Mouse (Mus musculus) cerebellum, adult 2 months (tissue): ENCODE results near the gene Trim23. TPM values are rescaled to one million over a fixed set of nuclear protein-coding genes. Genes with fewer than 3 reads are reported as not detected.

Experiments
- DNase-seq, 2 experiments: peaks; one replicate each; pipeline ENCODE4 v3.0.0; 2021
- H3K27ac ChIP-seq: fragments of 200-500 bp; 2 replicates; pipeline ENCODE4 v1.5.1; 2012; ENCODE audit warnings: low read length, control low read depth, inconsistent platforms; ENCODE audit not compliant: insufficient read depth
- H3K27me3 ChIP-seq: fragments of 200-500 bp; 2 replicates; pipeline ENCODE4 v1.6.1; 2012; ENCODE audit warnings: inconsistent platforms, mild to moderate bottlenecking, low read length, moderate library complexity; ENCODE audit not compliant: control insufficient read depth, insufficient read depth
- H3K4me1 ChIP-seq: fragments of 200-500 bp; 2 replicates; pipeline ENCODE4 v1.6.1; 2011; ENCODE audit warnings: low read length; ENCODE audit not compliant: control insufficient read depth, insufficient read depth
- H3K4me3 ChIP-seq: fragments of 200-500 bp; replicated peaks from 2 replicates; pipeline ENCODE3; 2011; ENCODE audit warnings: mild to moderate bottlenecking, low read depth, low read length, control low read depth; ENCODE audit not compliant: insufficient read depth
- CTCF ChIP-seq: fragments of 200-500 bp; IDR thresholded peaks from 2 replicates; pipeline ENCODE4 v1.5.1; 2011; ENCODE audit warnings: low read depth, mild to moderate bottlenecking, control low read depth, low read length, moderate library complexity, borderline replicate concordance; ENCODE audit not compliant: insufficient read depth
- POLR2A ChIP-seq: fragments of 200-500 bp; IDR thresholded peaks from 2 replicates; pipeline ENCODE4 v1.6.1; 2011; ENCODE audit warnings: low read length, control low read depth, borderline replicate concordance; ENCODE audit not compliant: insufficient read depth
- WGBS: fragments of 180-500 bp; shearing (Covaris S2); methylation state at CpG from one replicate; pipeline ENCODE4 v1.1.7; 2018; 5-methylcytosine and 5-hydroxymethylcytosine counted together
- polyA plus RNA-seq: library from polyadenylated mRNA; depleted of rRNA; stranded (reverse); fragments of >200 nt; gene quantifications from 2 replicates; pipeline ENCODE4 v1.2.3, GENCODE M21; 2012; rRNA removed

Trim23 gene
- polyA plus RNA-seq, 1 experiment = 31.5 TPM

DNA sequence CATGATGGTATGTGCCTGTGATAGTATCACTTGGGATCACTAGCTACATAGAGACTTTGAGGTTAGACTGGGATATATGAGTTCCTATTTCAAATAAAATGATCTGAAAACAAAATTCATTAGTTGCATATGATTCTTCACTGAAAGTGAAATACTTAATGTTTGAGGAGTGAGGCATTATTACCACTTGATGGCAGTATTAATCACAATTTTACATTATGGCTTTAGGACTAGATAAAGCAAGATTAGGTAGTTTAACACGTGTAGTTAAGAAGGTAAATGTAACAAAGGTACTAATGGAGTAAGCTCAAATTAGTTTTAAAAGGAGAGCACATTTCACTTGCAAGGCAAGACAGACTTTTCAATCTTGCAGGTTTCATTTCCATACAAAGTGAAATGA lies 25.7 kb downstream of the Trim23 start:
- TF ChIP-seq POLR2A = no peak
- no peak for TF ChIP-seq CTCF
- Histone ChIP-seq H3K4me1 (no peaks in the 10 kb centered on the region), H3K27ac (no peak overlapping the region), H3K4me3 (no peak overlapping the region), H3K27me3 (no peaks in the 10 kb centered on the region)
- DNase-seq = no peak
- WGBS = 50% methylated on average over 1 of the region's 1 CpGs

DNA sequence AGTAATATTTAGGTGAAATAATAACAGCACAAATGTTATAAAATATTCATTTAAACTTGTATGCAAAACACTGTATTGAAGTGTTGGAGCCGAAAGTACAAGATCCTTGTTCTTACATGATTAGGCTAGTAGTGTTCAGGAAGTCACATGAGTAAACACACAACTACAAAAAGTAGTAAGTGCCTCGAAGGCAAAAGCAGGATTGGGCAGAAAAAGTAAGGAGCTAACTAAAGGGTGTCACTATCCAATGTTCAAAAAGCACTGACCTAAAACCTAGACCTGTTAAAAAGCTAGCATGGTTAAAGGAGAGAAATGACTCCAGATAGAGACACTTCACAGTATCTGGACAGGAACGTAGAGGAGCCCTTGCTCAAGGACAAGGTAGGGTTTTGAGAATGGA lies 48.9 kb downstream of the Trim23 start:
- no peak for TF ChIP-seq POLR2A
- no peak for TF ChIP-seq CTCF
- 59% methylated on average over 3 of the region's 3 CpGs for WGBS

GRCm38 (mm10) chr13:104228384-104229066 lies 49.9 kb downstream of the Trim23 start, which contains the start of the genes Cenpk and Ppwd1:
Gene Cenpk, plus strand, starts transcription at chr13:104228611.
Gene Ppwd1, minus strand, starts transcription at chr13:104228843.
- Histone ChIP-seq H3K4me3 (peak within 1 kb of the TSS; percentile 74), H3K27me3 (no peaks in the 10 kb centered on the region), H3K4me1 (no peaks in the 10 kb centered on the region; the same call in 1 of the 2 replicates), H3K27ac (peak within 1 kb of the TSS; percentile 43)
- peak; percentile 92; the same call in 1 of the 2 replicates for TF ChIP-seq POLR2A
- TF ChIP-seq CTCF = no peak
- WGBS = under 1% methylated on average over 55 of the region's 55 CpGs
- peak; percentile 96 to 97 for DNase-seq

More for the DNA sequence above, 48.9 kb downstream of the Trim23 start:
- no peaks in the 10 kb centered on the region; the same call in 1 of the 2 replicates for H3K4me1 ChIP-seq
- H3K27me3 ChIP-seq = no peaks in the 10 kb centered on the region
- no peak overlapping the region for H3K27ac ChIP-seq
- H3K4me3 ChIP-seq = peak overlapping the region; percentile 10
- DNase-seq = no peak

GRCm38 (mm10) chr13:104229181-104229580 lies 50.6 kb downstream of the Trim23 start:
- Histone ChIP-seq H3K27me3 (no peaks in the 10 kb centered on the region), H3K4me1 (no peaks in the 10 kb centered on the region; the same call in 1 of the 2 replicates), H3K4me3 (peak overlapping the region; percentile 74), H3K27ac (no peak overlapping the region)
- TF ChIP-seq CTCF (no peak), POLR2A (no peak)
- 3% methylated on average over 15 of the region's 15 CpGs for WGBS
- DNase-seq = no peak

Other genes with a start within 250 kb of the Trim23 start
- gene Nln, start 69.2 kb upstream of the Trim23 start, polyA plus RNA-seq = 12.9 and 13.5 TPM in 2 replicates
- gene Sgtb, start 69.1 kb upstream of the Trim23 start, polyA plus RNA-seq = 40.5 and 41.0 TPM in 2 replicates
- gene Trappc13, start 328 bp upstream of the Trim23 start, polyA plus RNA-seq = 30.4 and 31.5 TPM in 2 replicates
- gene Cenpk, start 49.8 kb downstream of the Trim23 start, polyA plus RNA-seq = 1.0 TPM in 2 replicates
- 9.1 and 9.2 TPM in 2 replicates for gene Ppwd1, start 50.0 kb downstream of the Trim23 start, polyA plus RNA-seq
- gene Adamts6, start 109.0 kb downstream of the Trim23 start, polyA plus RNA-seq = 4.6 and 5.0 TPM in 2 replicates